Mouse (Mus musculus) myocyte (in vitro differentiated cells): ENCODE results near the gene Tmem63c.

Experiments
- POLR2A ChIP-seq: IDR thresholded peaks from one replicate; pipeline ENCODE4 v1.6.1; 2011; ENCODE audit warnings: low read depth, mild to moderate bottlenecking, control low read depth, moderate library complexity; ENCODE audit not compliant: insufficient read length
- POLR2AphosphoS2 ChIP-seq: IDR thresholded peaks from one replicate; pipeline ENCODE4 v1.6.1; 2011; ENCODE audit warnings: low read depth, control low read depth; ENCODE audit not compliant: insufficient read length
- SRF ChIP-seq: IDR thresholded peaks from one replicate; pipeline ENCODE4 v1.6.1; 2011; ENCODE audit warnings: low read depth; ENCODE audit not compliant: control insufficient read depth, insufficient read length
- USF1 ChIP-seq: IDR thresholded peaks from one replicate; pipeline ENCODE4 v1.6.1; 2011; ENCODE audit warnings: low read depth, mild to moderate bottlenecking, control low read depth, moderate library complexity

DNA sequence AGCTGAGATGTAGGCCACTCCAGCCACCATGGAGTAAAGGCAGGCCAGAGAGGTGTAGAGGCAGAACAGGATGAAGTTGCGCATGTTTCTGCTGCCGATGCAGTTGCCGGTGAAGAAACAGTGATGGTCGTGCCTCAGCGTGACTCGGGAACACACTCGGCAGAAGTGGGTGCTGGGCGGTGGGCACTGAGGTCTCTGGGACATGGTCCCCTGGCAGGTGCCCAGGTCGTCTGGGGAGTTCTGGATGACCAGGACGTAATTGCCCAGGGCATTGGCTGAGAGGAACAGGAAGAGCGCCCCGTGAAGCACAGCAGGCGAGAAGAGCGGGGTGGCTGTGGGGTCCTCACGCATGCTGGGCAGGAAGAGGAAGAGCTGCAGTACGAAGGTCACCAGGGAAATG lies 32.9 kb upstream of the Tmem63c start:
- TF ChIP-seq POLR2AphosphoS2 = no peak
- no peak for TF ChIP-seq USF1
- no peak for TF ChIP-seq SRF
- TF ChIP-seq POLR2A = no peak
